Mouse (Mus musculus) E14TG2a.4 (cell line): Measurements from ENCODE around the gene Trappc5.

Experiments
- CTCF ChIP-seq: conservative IDR thresholded peaks from 2 replicates; pipeline ENCODE4 v1.5.1; 2014; ENCODE audit warnings: low read length
- NANOG ChIP-seq: IDR thresholded peaks from 2 replicates; pipeline ENCODE4 v1.6.1; 2014; ENCODE audit warnings: borderline replicate concordance, low read length, mixed read lengths

GRCm38 (mm10) chr8:3645804-3646203, 30.3 kb upstream of the Trappc5 start:
- TF ChIP-seq CTCF (no peak), NANOG (no peak)
